Mouse (Mus musculus) forebrain, postnatal 0 days (tissue): Measurements from ENCODE around the gene Cbx4. TPM values are rescaled to one million over a fixed set of nuclear protein-coding genes. Genes with fewer than 3 reads are reported as not detected.

ENCODE experiments used
- ATAC-seq: fragments of 200-750 bp; cut with Nextera tagmentation; 2 replicates; pipeline ENCODE4 v1.8.0; 2017; ENCODE audit warnings: mild to moderate bottlenecking, moderate library complexity
- DNase-seq: peaks from one replicate; pipeline ENCODE4 v3.0.0-alpha.2; 2015
- H3K27ac ChIP-seq: fragments of 300-500 bp; sonication (generic); 2 replicates; pipeline ENCODE4 v1.5.1; 2014; ENCODE audit warnings: low read depth, mild to moderate bottlenecking, antibody characterized with exemption, low read length, moderate library complexity, mixed read lengths
- H3K27me3 ChIP-seq: fragments of 300-500 bp; sonication (generic); 2 replicates; pipeline ENCODE4 v1.6.1; 2014; ENCODE audit warnings: mild to moderate bottlenecking, low read length, mixed read lengths; ENCODE audit not compliant: insufficient read depth
- H3K36me3 ChIP-seq: fragments of 300-500 bp; sonication (generic); 2 replicates; pipeline ENCODE4 v1.6.1; 2014; ENCODE audit warnings: mild to moderate bottlenecking, moderate library complexity; ENCODE audit not compliant: insufficient read depth
- H3K4me1 ChIP-seq: fragments of 300-500 bp; sonication (generic); 2 replicates; pipeline ENCODE4 v1.6.1; 2014; ENCODE audit warnings: antibody characterized with exemption; ENCODE audit not compliant: insufficient read depth
- H3K4me2 ChIP-seq: fragments of 300-500 bp; sonication (generic); 2 replicates; pipeline ENCODE4 v1.6.1; 2014; ENCODE audit warnings: low read depth, mild to moderate bottlenecking, moderate library complexity
- H3K4me3 ChIP-seq: fragments of 300-500 bp; sonication (generic); 2 replicates; pipeline ENCODE4 v1.5.1; 2014; ENCODE audit warnings: low read depth, low read length, mixed read lengths
- H3K9ac ChIP-seq: fragments of 300-500 bp; sonication (generic); 2 replicates; pipeline ENCODE4 v1.6.1; 2014; ENCODE audit warnings: mild to moderate bottlenecking
- H3K9me3 ChIP-seq: fragments of 300-500 bp; sonication (generic); 2 replicates; pipeline ENCODE4 v1.6.1; 2016; ENCODE audit warnings: low read length
- CTCF ChIP-seq: sonication (generic); IDR thresholded peaks from 2 replicates; pipeline ENCODE4 v1.5.1; 2016; ENCODE audit warnings: antibody characterized with exemption, control low read depth, low read depth
- WGBS: fragments of 180-500 bp; shearing (Covaris S2); extraction: QIAGEN DNeasy Blood & Tissue Kit; methylation state at CpG from one replicate; pipeline ENCODE4 v1.1.7; 2014; 5-methylcytosine and 5-hydroxymethylcytosine counted together
- polyA plus RNA-seq: library from polyadenylated mRNA; unstranded; fragments of >200 nt; fragmentation: Nextera tagmentation; extraction: Ambion mirVana; gene quantifications from 2 replicates; pipeline ENCODE4 v1.2.1, GENCODE M21; 2015
- total RNA-seq: library from RNA; depleted of rRNA; stranded (reverse); fragments of >200 nt; gene quantifications from 2 replicates; pipeline ENCODE4 v1.2.3, GENCODE M21; 2014

Cbx4 gene
- total and polyA plus RNA-seq, 2 experiments from 2014 or later, result 26.1 to 38.6 TPM

DNA sequence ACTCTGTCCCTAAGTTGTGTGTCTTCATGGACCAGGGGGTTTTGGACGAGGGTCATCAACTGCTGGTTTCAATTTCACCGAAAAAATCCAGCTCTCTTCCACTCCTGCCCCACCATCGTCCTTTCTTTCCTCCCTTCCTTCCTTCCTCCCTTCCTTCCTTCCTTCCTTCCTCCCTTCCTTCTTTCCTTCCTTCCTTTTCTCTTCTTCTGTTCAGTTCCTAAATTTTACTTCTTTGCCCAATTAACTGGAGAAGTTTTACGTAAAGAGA lies 42.8 kb downstream of the Cbx4 start:
- 3% methylated on average over 4 of the region's 4 CpGs for WGBS
- Histone ChIP-seq H3K4me3 (no peak overlapping the region), H3K9ac (no peak overlapping the region), H3K27ac (no peak overlapping the region), H3K27me3 (peaks cover 65% of the 10 kb centered on the region), H3K9me3 (no peaks in the 10 kb centered on the region), H3K4me1 (peaks cover 10% of the 10 kb centered on the region), H3K4me2 (no peak overlapping the region), H3K36me3 (peaks cover 7% of the 10 kb centered on the region; the same call in 1 of the 2 replicates)
- DNase-seq (no peak), ATAC-seq (no peak)
- TF ChIP-seq CTCF, result no peak

DNA sequence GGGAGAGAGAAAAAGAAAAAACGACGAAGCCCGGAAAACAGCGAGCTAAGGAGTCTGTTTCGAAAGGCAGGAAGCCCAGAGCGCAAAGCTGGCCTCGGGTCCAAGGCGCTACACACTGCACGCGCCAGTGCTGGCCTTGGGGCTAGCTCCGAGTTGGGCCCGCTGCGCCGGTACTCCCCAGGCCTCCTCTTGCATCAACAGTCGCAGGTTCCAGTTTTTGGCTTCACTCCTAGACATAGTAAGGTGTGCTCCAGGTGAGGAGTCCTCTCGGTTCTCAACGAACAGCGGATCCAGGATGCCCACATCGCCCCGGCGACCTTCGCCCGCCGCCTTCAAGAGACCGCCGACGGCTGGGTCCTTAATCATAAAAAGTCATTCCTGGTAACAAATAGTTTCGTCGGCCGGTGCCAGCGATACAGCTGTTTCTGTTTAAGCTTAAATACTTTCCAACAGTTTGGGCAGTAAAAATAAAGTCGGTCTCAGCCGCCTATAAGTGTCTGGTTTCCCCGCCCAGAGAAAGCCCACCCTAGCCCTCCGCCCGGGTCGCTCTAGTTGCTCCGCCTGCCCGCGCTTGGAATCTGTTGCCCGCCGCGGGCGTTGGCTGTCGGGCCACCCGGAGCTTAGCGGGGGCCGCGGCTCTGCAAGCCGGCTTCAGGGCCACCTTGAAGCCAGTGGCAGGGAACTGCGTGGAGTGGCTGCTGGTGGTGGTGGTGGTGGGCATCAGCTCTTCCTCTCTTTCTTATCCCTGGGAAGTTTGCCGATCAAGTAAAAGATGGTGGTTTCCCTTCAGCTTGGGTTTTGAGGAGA lies 43.4 kb downstream of the Cbx4 start:
- Histone ChIP-seq H3K4me3 (no peak overlapping the region), H3K4me1 (peaks cover 10% of the 10 kb centered on the region), H3K36me3 (peaks cover 7% of the 10 kb centered on the region; the same call in 1 of the 2 replicates), H3K9me3 (no peaks in the 10 kb centered on the region), H3K4me2 (no peak overlapping the region), H3K27ac (no peak overlapping the region), H3K9ac (no peak overlapping the region), H3K27me3 (peaks cover 65% of the 10 kb centered on the region)
- ATAC-seq (no peak), DNase-seq (no peak)
- 1% methylated on average over 52 of the region's 52 CpGs for WGBS
- TF ChIP-seq CTCF, result no peak

GRCm38 (mm10) chr11:119041750-119042465 lies 44.1 kb downstream of the Cbx4 start:
- ATAC-seq, result no peak
- no peaks in the 10 kb centered on the region for H3K9me3 ChIP-seq
- TF ChIP-seq CTCF, result no peak
- H3K4me3 ChIP-seq, result peak overlapping the region; percentile 82
- no peak overlapping the region for H3K27ac ChIP-seq
- peaks cover 7% of the 10 kb centered on the region; the same call in 1 of the 2 replicates for H3K36me3 ChIP-seq
- peak overlapping the region; percentile 100 for H3K4me2 ChIP-seq
- peaks cover 13% of the 10 kb centered on the region for H3K4me1 ChIP-seq
- under 1% methylated on average over 31 of the region's 31 CpGs for WGBS
- peak overlapping the region; percentile 70 for H3K9ac ChIP-seq
- H3K27me3 ChIP-seq, result peaks cover 64% of the 10 kb centered on the region
- DNase-seq, result no peak

- H3K27ac ChIP-seq, result peak overlapping the region; percentile 79
- TF ChIP-seq CTCF, result no peak
- H3K27me3 ChIP-seq, result peaks cover 66% of the 10 kb centered on the region
- H3K4me1 ChIP-seq, result peaks cover 15% of the 10 kb centered on the region
- DNase-seq (peak; percentile 79), ATAC-seq (peak; percentile 46)
- H3K4me2 ChIP-seq, result peak overlapping the region; percentile 100
- peak overlapping the region; percentile 70 for H3K9ac ChIP-seq
- peaks cover 7% of the 10 kb centered on the region; the same call in 1 of the 2 replicates for H3K36me3 ChIP-seq
- under 1% methylated on average over 30 of the region's 31 CpGs for WGBS
- peak overlapping the region; percentile 82 for H3K4me3 ChIP-seq
- H3K9me3 ChIP-seq, result no peaks in the 10 kb centered on the region
Observed at GRCm38 (mm10) chr11:119041325-119041716, 44.7 kb downstream of the Cbx4 start.

- H3K27me3 ChIP-seq, result peaks cover 69% of the 10 kb centered on the region
- H3K9ac ChIP-seq, result peak within 1 kb of the TSS; percentile 70
- H3K36me3 ChIP-seq, result peaks cover 7% of the 10 kb centered on the region; the same call in 1 of the 2 replicates
- H3K27ac ChIP-seq, result peak within 1 kb of the TSS; percentile 82
- H3K9me3 ChIP-seq, result no peaks in the 10 kb centered on the region
- WGBS, result under 1% methylated on average over 43 of the region's 63 CpGs
- 0 out of 2 replicates have a peak, but pooled peaks have one; percentile 13 for TF ChIP-seq CTCF
- H3K4me1 ChIP-seq, result peaks cover 21% of the 10 kb centered on the region
- ATAC-seq (peak; percentile 92), DNase-seq (peak; percentile 100)
- H3K4me3 ChIP-seq, result peak within 1 kb of the TSS; percentile 82
- peak within 1 kb of the TSS; percentile 100 for H3K4me2 ChIP-seq
Observed at GRCm38 (mm10) chr11:119040600-119041324, 45.3 kb downstream of the Cbx4 start, which contains the start of gene Cbx8. Gene Cbx8 (minus strand): TSS chr11:119040969.

- Histone ChIP-seq H3K9ac (peak overlapping the region; percentile 70), H3K27ac (peak overlapping the region; percentile 82), H3K4me1 (peaks cover 25% of the 10 kb centered on the region), H3K4me3 (peak overlapping the region; percentile 82), H3K4me2 (peak overlapping the region; percentile 100), H3K9me3 (no peaks in the 10 kb centered on the region), H3K27me3 (peaks cover 70% of the 10 kb centered on the region), H3K36me3 (peaks cover 7% of the 10 kb centered on the region; the same call in 1 of the 2 replicates)
- ATAC-seq (no peak), DNase-seq (no peak)
- TF ChIP-seq CTCF, result no peak
- 11% methylated on average over 21 of the region's 21 CpGs for WGBS
Observed at GRCm38 (mm10) chr11:119039732-119040512, 46.1 kb downstream of the Cbx4 start.
